Mouse (Mus musculus): ENCODE results near the gene Fam69a. TPM values are rescaled to one million over a fixed set of nuclear protein-coding genes. Genes with fewer than 3 reads are reported as not detected.
"Not testable (repeated sequence)": the region's sequence is repeated elsewhere in the genome, so short reads cannot be mapped to it uniquely, and the experiment has no call there.

The Fam69a gene
- polyA plus RNA-seq, 1 experiment from 2014 or later, result 17.0 TPM

DNA sequence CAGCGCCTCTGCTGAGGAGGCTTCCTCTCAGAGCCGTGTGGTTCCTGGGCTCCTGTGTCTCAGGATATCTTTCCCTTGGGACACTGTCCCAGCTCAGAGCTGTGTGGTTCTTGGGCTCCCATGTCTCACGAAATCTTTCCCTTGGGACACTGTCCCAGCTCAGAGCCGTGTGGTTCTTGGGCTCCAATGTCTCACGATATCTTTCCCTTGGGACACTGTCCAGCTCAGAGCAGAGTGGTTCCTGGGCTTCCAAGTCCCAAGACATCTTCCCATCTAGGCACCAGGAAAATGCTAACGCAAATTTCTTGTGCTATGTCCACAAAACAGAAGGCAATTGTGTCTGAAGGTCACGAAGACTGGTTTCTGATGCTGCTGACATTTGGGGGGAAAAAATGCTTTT lies 92.2 kb downstream of the Fam69a start:
- ATAC-seq, result no peak
- no peak for DNase-seq (ENCODE audit: low read depth, low spot score)
- in situ Hi-C loops (cut with MboI; ENCODE audit: low pct_unique_long_range_greater_than_20kb), result no loop called here
- H3K27me3 ChIP-seq, result no peaks in the 10 kb centered on the region
- no peak for TF ChIP-seq CTCF (IDR thresholded peaks at IDR 0.05)
- CTCF ChIA-PET, result no interaction called here
- POLR2A ChIA-PET, result no interaction called here

- DNase-seq (ENCODE audit: low read depth, low spot score); CTCF ChIA-PET; H3K27me3 ChIP-seq; ATAC-seq; POLR2A ChIA-PET; in situ Hi-C loops (cut with MboI; ENCODE audit: low pct_unique_long_range_greater_than_20kb): not testable (repeated sequence)
- TF ChIP-seq CTCF (IDR thresholded peaks at IDR 0.05), result peak; percentile 65
These were observed 95.4 kb downstream of the Fam69a start for GRCm38 (mm10) chr5:107891515-107891914.

GRCm38 (mm10) chr5:107889994-107890888 lies 96.6 kb downstream of the Fam69a start:
- peak; percentile 47 for DNase-seq (ENCODE audit: low read depth, low spot score)
- ATAC-seq, result peak; percentile 44
- no peak for TF ChIP-seq CTCF (IDR thresholded peaks at IDR 0.05)
- ChIA-PET CTCF (interaction anchor here (1.1 to 1.3 kb wide), 2 partner anchors 13 to 43 kb away, joined by 3 to 4 read pairs; no protein-coding TSS in a partner anchor), POLR2A (interaction anchor here (0.6 to 0.7 kb wide), 2 partner anchors 12 to 44 kb away, joined by 3 to 4 read pairs; no protein-coding TSS in a partner anchor)
- in situ Hi-C loops (cut with MboI; ENCODE audit: low pct_unique_long_range_greater_than_20kb), result loop anchor here (5.0 kb wide), 1 partner anchor 273 kb away; no protein-coding TSS in a partner anchor
- H3K27me3 ChIP-seq, result no peaks in the 10 kb centered on the region

- CTCF ChIA-PET, result interaction anchor here (0.7 to 0.8 kb wide), 2 partner anchors 9 to 24 kb away, joined by 3 read pairs; no protein-coding TSS in a partner anchor
- no peak for DNase-seq (ENCODE audit: low read depth, low spot score)
- POLR2A ChIA-PET, result no interaction called here
- in situ Hi-C loops (cut with MboI; ENCODE audit: low pct_unique_long_range_greater_than_20kb), result no loop called here
- no peak for TF ChIP-seq CTCF (IDR thresholded peaks at IDR 0.05)
- no peak for ATAC-seq
- peaks cover 3% of the 10 kb centered on the region for H3K27me3 ChIP-seq
These were observed 106.2 kb downstream of the Fam69a start for GRCm38 (mm10) chr5:107880710-107881109.

GRCm38 (mm10) chr5:107877053-107877452 lies 109.8 kb downstream of the Fam69a start:
- ATAC-seq (no peak), DNase-seq (ENCODE audit: low read depth, low spot score) (no peak)
- peak; percentile 53 for TF ChIP-seq CTCF (IDR thresholded peaks at IDR 0.05)
- CTCF ChIA-PET, result interaction anchor here (1.0 to 1.6 kb wide), 2 partner anchors 12 to 13 kb away, joined by 4 to 7 read pairs; no protein-coding TSS in a partner anchor
- POLR2A ChIA-PET, result no interaction called here
- no peaks in the 10 kb centered on the region for H3K27me3 ChIP-seq
- in situ Hi-C loops (cut with MboI; ENCODE audit: low pct_unique_long_range_greater_than_20kb), result no loop called here

GRCm38 (mm10) chr5:107875261-107875611 lies 111.6 kb downstream of the Fam69a start:
- POLR2A ChIA-PET, result interaction anchor here (1.9 kb wide), 1 partner anchor 23 kb away, joined by 5 read pairs; no protein-coding TSS in a partner anchor
- H3K27me3 ChIP-seq, result peaks cover under 1% of the 10 kb centered on the region
- DNase-seq (ENCODE audit: low read depth, low spot score), result no peak
- CTCF ChIA-PET, result no interaction called here
- in situ Hi-C loops (cut with MboI; ENCODE audit: low pct_unique_long_range_greater_than_20kb), result no loop called here
- no peak for ATAC-seq
- TF ChIP-seq CTCF (IDR thresholded peaks at IDR 0.05), result no peak

DNA sequence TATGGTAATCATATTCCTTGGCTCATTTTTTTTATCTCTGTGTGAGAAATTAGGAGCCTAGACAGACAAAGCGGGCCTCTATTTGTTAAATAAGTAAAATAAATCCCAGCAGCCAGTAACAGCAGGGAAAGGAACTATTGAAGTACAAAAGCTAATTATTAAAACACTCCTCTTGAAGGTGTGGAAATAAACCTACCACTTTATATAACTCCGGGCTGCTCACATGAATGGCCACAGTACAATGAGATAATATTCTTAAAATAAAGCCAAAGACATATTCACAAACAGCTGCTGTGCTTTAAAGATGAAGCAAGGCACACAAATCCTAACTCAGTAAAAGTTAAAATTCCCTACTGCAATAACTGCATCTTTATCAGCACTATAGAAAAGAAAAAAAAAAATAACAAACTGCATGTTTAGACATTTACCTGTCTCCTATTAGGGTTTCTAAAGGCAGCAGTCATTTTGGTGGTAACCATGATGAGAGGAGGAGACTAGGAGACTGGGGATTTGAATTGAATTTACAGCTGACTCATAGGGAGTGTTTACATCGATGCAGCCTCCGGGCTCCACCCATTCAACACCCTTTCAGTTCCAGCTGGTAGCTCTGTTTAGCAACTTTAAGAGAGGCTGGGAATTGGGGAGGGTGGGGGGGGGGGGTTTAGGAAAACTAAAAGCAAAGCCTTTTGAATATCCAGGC lies 112.2 kb downstream of the Fam69a start, which contains the start of gene Evi5:
TSS of gene Evi5 (minus strand) at position 547 of the 700 bp plus-strand sequence.
- ChIA-PET CTCF (no interaction called here), POLR2A (interaction anchor here (1.9 kb wide), 1 partner anchor 23 kb away, joined by 5 read pairs; no protein-coding TSS in a partner anchor)
- H3K27me3 ChIP-seq, result peaks cover 6% of the 10 kb centered on the region
- no peak for TF ChIP-seq CTCF (IDR thresholded peaks at IDR 0.05)
- DNase-seq (ENCODE audit: low read depth, low spot score) (no peak), ATAC-seq (peak; percentile 39)
- in situ Hi-C loops (cut with MboI; ENCODE audit: low pct_unique_long_range_greater_than_20kb), result no loop called here

DNA sequence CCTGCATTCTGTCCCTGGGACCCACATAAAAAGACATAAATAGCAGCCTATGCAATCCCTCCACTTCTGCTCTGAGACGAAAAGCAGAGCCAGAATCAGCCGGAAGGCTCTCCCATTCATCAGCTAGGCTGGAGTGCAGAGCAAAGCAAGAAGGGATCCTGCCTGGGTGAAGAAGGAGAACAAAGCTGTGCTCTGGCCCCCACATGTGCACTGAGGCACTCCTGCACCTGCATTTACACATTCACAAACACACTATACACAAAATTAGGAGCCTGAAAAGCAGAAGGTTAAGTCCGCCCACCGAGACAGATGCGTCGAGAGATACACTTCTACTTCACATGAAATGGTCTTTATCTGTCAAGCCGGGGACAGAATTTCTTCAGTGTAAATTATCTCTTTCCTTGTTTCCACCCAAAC lies 113.0 kb downstream of the Fam69a start:
- TF ChIP-seq CTCF (IDR thresholded peaks at IDR 0.05), result no peak
- in situ Hi-C loops (cut with MboI; ENCODE audit: low pct_unique_long_range_greater_than_20kb), result no loop called here
- H3K27me3 ChIP-seq, result peaks cover 6% of the 10 kb centered on the region
- DNase-seq (ENCODE audit: low read depth, low spot score) (no peak), ATAC-seq (no peak)
- CTCF ChIA-PET, result no interaction called here
- POLR2A ChIA-PET, result interaction anchor here (0.8 to 1.9 kb wide), 2 partner anchors 24 to 119 kb away, joined by 3 to 5 read pairs; no protein-coding TSS in a partner anchor

DNA sequence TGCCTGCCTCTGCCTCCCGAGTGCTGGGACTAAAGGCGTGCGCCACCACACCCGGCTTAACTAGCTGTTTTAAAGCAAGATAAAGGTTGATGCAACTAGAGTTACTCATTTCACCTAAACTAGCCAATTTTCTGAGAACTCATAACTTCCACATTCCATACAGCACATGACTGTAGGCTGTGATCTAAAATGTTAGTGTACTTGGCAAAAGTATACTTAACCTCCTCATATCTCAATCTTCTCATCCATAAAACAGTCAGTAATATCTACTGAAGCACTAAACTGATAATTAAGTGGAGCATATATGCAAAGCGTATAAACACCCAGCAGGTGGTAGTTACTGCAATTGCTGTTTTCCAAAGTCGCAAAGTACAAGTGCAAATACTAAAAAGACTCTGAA lies 113.6 kb downstream of the Fam69a start:
- POLR2A ChIA-PET, result interaction anchor here (0.8 kb wide), 1 partner anchor 119 kb away, joined by 3 read pairs; no protein-coding TSS in a partner anchor
- DNase-seq (ENCODE audit: low read depth, low spot score), result no peak
- no peak for TF ChIP-seq CTCF (IDR thresholded peaks at IDR 0.05)
- peaks cover 6% of the 10 kb centered on the region for H3K27me3 ChIP-seq
- CTCF ChIA-PET, result interaction anchor here (1.4 kb wide), 1 partner anchor 29 kb away, joined by 3 read pairs; no protein-coding TSS in a partner anchor
- in situ Hi-C loops (cut with MboI; ENCODE audit: low pct_unique_long_range_greater_than_20kb), result no loop called here
- ATAC-seq, result no peak

DNA sequence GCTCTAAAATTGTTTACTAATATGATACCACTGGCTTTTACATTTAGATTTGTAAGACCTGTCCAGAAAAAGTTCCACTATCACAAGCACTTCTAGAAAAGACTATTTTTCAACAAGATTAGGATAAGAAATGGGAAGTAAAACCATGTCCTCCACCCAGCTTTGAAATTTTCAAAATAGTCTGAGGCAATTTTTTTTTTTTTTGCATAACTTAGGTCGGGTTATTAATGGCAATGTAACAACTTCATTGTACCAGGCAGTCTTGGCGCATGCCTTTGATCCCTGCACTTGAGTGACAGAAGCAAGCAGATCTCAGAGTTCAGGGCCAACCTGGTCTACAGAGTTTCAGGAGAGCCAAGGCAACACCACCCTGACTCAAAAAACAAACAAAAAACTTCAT lies 117.2 kb downstream of the Fam69a start:
- POLR2A ChIA-PET, result interaction anchor here (0.7 kb wide), 2 partner anchors 32 to 36 kb away, joined by 3 to 6 read pairs; no protein-coding TSS in a partner anchor
- ATAC-seq (no peak), DNase-seq (ENCODE audit: low read depth, low spot score) (no peak)
- TF ChIP-seq CTCF (IDR thresholded peaks at IDR 0.05), result no peak
- in situ Hi-C loops (cut with MboI; ENCODE audit: low pct_unique_long_range_greater_than_20kb), result no loop called here
- H3K27me3 ChIP-seq, result peaks cover 6% of the 10 kb centered on the region
- CTCF ChIA-PET, result no interaction called here

All from Patski (cell line).